Mouse (Mus musculus): ENCODE measurements around the gene Emsy. TPM values are rescaled to one million over a fixed set of nuclear protein-coding genes. Genes with fewer than 3 reads are reported as not detected.

Gene Emsy
- total and polyA plus RNA-seq, 2 experiments from 2014 or later = 8.8 to 20.1 TPM

- no peaks in the 10 kb centered on the region for H3K9me3 ChIP-seq (replicated peaks; ENCODE audit: control insufficient read depth, low read length)
- no peak overlapping the region for H3K9ac ChIP-seq (replicated peaks; ENCODE audit: low read depth, low read length)
- H3K4me3 ChIP-seq (ENCODE audit: low read depth, low read length) = no peak overlapping the region
- H3K4me2 ChIP-seq (ENCODE audit: low read depth, low read length) = no peak overlapping the region
- no peaks in the 10 kb centered on the region for H3K27me3 ChIP-seq (ENCODE audit: control insufficient read depth, insufficient read depth, low read length)
- H3K36me3 ChIP-seq (replicated peaks; ENCODE audit: control insufficient read depth, insufficient read depth, low read length) = no peaks in the 10 kb centered on the region
- DNase-seq (ENCODE audit: low spot score) = no peak
- ATAC-seq (ENCODE audit: insufficient read depth, low read depth) = no peak
- TF ChIP-seq EP300 (IDR thresholded peaks at IDR 0.05; ENCODE audit: low read depth) (no peak), CTCF (IDR thresholded peaks at IDR 0.05; ENCODE audit: low read depth) (no peak)
- H3K4me1 ChIP-seq (ENCODE audit: control insufficient read depth, insufficient read depth) = peaks cover 26% of the 10 kb centered on the region
- H3K27ac ChIP-seq (ENCODE audit: low read depth) = no peak overlapping the region
- WGBS = 60% methylated on average over 6 of the region's 6 CpGs
Observed at GRCm38 (mm10) chr7:98667956-98668746, 11.6 kb upstream of the Emsy start.

- H3K9me3 ChIP-seq (replicated peaks; ENCODE audit: control insufficient read depth, low read length) = no peaks in the 10 kb centered on the region
- no peak overlapping the region for H3K4me2 ChIP-seq (ENCODE audit: low read depth, low read length)
- ATAC-seq (ENCODE audit: insufficient read depth, low read depth) (no peak), DNase-seq (ENCODE audit: low spot score) (no peak)
- WGBS = 88% methylated on average over 6 of the region's 6 CpGs
- no peak overlapping the region for H3K27ac ChIP-seq (ENCODE audit: low read depth)
- H3K4me1 ChIP-seq (ENCODE audit: control insufficient read depth, insufficient read depth) = peaks cover 8% of the 10 kb centered on the region
- H3K4me3 ChIP-seq (ENCODE audit: low read depth, low read length) = no peak overlapping the region
- no peaks in the 10 kb centered on the region for H3K27me3 ChIP-seq (ENCODE audit: control insufficient read depth, insufficient read depth, low read length)
- TF ChIP-seq EP300 (IDR thresholded peaks at IDR 0.05; ENCODE audit: low read depth) (no peak), CTCF (IDR thresholded peaks at IDR 0.05; ENCODE audit: low read depth) (no peak)
- no peak overlapping the region for H3K9ac ChIP-seq (replicated peaks; ENCODE audit: low read depth, low read length)
- no peaks in the 10 kb centered on the region for H3K36me3 ChIP-seq (replicated peaks; ENCODE audit: control insufficient read depth, insufficient read depth, low read length)
Observed at GRCm38 (mm10) chr7:98665726-98666125, 9.1 kb upstream of the Emsy start.

GRCm38 (mm10) chr7:98665166-98665565 lies 8.6 kb upstream of the Emsy start:
- H3K9me3 ChIP-seq (replicated peaks; ENCODE audit: control insufficient read depth, low read length) = no peaks in the 10 kb centered on the region
- H3K4me1 ChIP-seq (ENCODE audit: control insufficient read depth, insufficient read depth) = peaks cover 8% of the 10 kb centered on the region
- TF ChIP-seq EP300 (IDR thresholded peaks at IDR 0.05; ENCODE audit: low read depth) = no peak
- no peak for TF ChIP-seq CTCF (IDR thresholded peaks at IDR 0.05; ENCODE audit: low read depth)
- H3K4me2 ChIP-seq (ENCODE audit: low read depth, low read length) = no peak overlapping the region
- H3K4me3 ChIP-seq (ENCODE audit: low read depth, low read length) = no peak overlapping the region
- no peak overlapping the region for H3K9ac ChIP-seq (replicated peaks; ENCODE audit: low read depth, low read length)
- 55% methylated on average over 5 of the region's 5 CpGs for WGBS
- H3K36me3 ChIP-seq (replicated peaks; ENCODE audit: control insufficient read depth, insufficient read depth, low read length) = no peaks in the 10 kb centered on the region
- ATAC-seq (ENCODE audit: insufficient read depth, low read depth) (no peak), DNase-seq (ENCODE audit: low spot score) (no peak)
- H3K27me3 ChIP-seq (ENCODE audit: control insufficient read depth, insufficient read depth, low read length) = no peaks in the 10 kb centered on the region
- no peak overlapping the region for H3K27ac ChIP-seq (ENCODE audit: low read depth)

- Histone ChIP-seq H3K4me3 (ENCODE audit: low read depth, low read length) (peak overlapping the region; percentile 84), H3K9ac (replicated peaks; ENCODE audit: low read depth, low read length) (peak overlapping the region; percentile 83), H3K4me2 (ENCODE audit: low read depth, low read length) (peak overlapping the region; percentile 70), H3K27ac (ENCODE audit: low read depth) (peak overlapping the region; percentile 95), H3K4me1 (ENCODE audit: control insufficient read depth, insufficient read depth) (peaks cover 25% of the 10 kb centered on the region), H3K9me3 (replicated peaks; ENCODE audit: control insufficient read depth, low read length) (no peaks in the 10 kb centered on the region), H3K27me3 (ENCODE audit: control insufficient read depth, insufficient read depth, low read length) (no peaks in the 10 kb centered on the region), H3K36me3 (replicated peaks; ENCODE audit: control insufficient read depth, insufficient read depth, low read length) (peaks cover 23% of the 10 kb centered on the region)
- DNase-seq (ENCODE audit: low spot score) (peak; percentile 93), ATAC-seq (ENCODE audit: insufficient read depth, low read depth) (peak; percentile 59)
- TF ChIP-seq EP300 (IDR thresholded peaks at IDR 0.05; ENCODE audit: low read depth) = peak; percentile 18; the same call in 1 of the 2 replicates
- TF ChIP-seq CTCF (IDR thresholded peaks at IDR 0.05; ENCODE audit: low read depth) = peak; percentile 24; the same call in 1 of the 2 replicates
- under 1% methylated on average over 58 of the region's 74 CpGs for WGBS
Observed at GRCm38 (mm10) chr7:98655681-98656530, 677 bp downstream of the Emsy start.

- no peaks in the 10 kb centered on the region for H3K9me3 ChIP-seq (replicated peaks; ENCODE audit: control insufficient read depth, low read length)
- TF ChIP-seq EP300 (IDR thresholded peaks at IDR 0.05; ENCODE audit: low read depth) = no peak
- TF ChIP-seq CTCF (IDR thresholded peaks at IDR 0.05; ENCODE audit: low read depth) = no peak
- peaks cover 41% of the 10 kb centered on the region for H3K36me3 ChIP-seq (replicated peaks; ENCODE audit: control insufficient read depth, insufficient read depth, low read length)
- no peaks in the 10 kb centered on the region for H3K27me3 ChIP-seq (ENCODE audit: control insufficient read depth, insufficient read depth, low read length)
- WGBS = 64% methylated on average over 2 of the region's 2 CpGs
- H3K4me2 ChIP-seq (ENCODE audit: low read depth, low read length) = no peak overlapping the region
- ATAC-seq (ENCODE audit: insufficient read depth, low read depth) = no peak
- H3K4me3 ChIP-seq (ENCODE audit: low read depth, low read length) = no peak overlapping the region
- H3K9ac ChIP-seq (replicated peaks; ENCODE audit: low read depth, low read length) = no peak overlapping the region
- no peak for DNase-seq (ENCODE audit: low spot score)
- no peak overlapping the region for H3K27ac ChIP-seq (ENCODE audit: low read depth)
- peaks cover 11% of the 10 kb centered on the region for H3K4me1 ChIP-seq (ENCODE audit: control insufficient read depth, insufficient read depth)
Observed at GRCm38 (mm10) chr7:98651651-98652050, 4.9 kb downstream of the Emsy start.

All from heart, postnatal 0 days (tissue).